Comparison of ENCODE assay signal across 14 mouse cellular contexts in the genomic region with DNA sequence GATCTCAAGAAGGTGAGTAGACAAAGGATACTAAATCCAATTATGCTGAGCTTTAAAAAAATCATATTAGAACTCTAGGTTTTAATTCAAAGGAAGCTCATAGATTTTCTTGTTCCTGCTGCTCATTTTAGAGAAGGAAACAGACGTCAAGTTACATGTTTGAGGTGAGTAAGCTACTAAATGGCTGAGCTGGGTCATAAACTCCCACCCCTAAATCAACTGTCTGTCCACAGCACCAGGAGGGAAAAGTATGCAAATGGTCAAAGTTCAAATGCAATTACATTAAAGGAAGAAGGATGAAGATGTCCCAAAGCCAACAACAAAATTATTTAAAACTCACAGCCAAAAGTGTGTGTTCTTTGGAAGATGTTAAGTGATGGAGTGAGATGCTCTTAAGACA.
"Had no signal": no experiment of that assay in that cellular context is flagged by ENCODE, and none has a peak within 500 bp of the region (broad histone marks: within the 10 kb centered on the region; RNA-seq: fewer than 3 reads in every experiment).

No protein-coding gene starts in this region.

- H3K4me2 ChIP-seq: lung, embryonic 14.5 days; midbrain, embryonic 12.5 days; neural tube, embryonic 12.5 days; stomach, embryonic 15.5 days had no signal

- H3K9me3 ChIP-seq: midbrain, embryonic 10.5 days; midbrain, embryonic 12.5 days; neural tube, embryonic 12.5 days; stomach, embryonic 15.5 days had no signal

- H3K27me3 ChIP-seq: midbrain, embryonic 12.5 days; neural tube, embryonic 12.5 days; stomach, embryonic 15.5 days had no signal

- DNase-seq: lung, adult 18-20 months; lung, embryonic 14.5 days; lung, postnatal 10 days; lung, postnatal 4 days; midbrain, embryonic 14.5 days; right cerebral cortex, postnatal 14 days; thymus, adult 2 months; thymus, postnatal 25 days; thymus, postnatal 4 days had no signal

- H3K9ac ChIP-seq: lung, embryonic 14.5 days; midbrain, embryonic 12.5 days; neural tube, embryonic 12.5 days; stomach, embryonic 15.5 days had no signal

- H3K4me3 ChIP-seq: midbrain, embryonic 10.5 days; midbrain, embryonic 12.5 days; neural tube, embryonic 12.5 days; stomach, embryonic 15.5 days had no signal

- H3K27ac ChIP-seq: midbrain, embryonic 10.5 days; midbrain, embryonic 12.5 days; neural tube, embryonic 12.5 days; stomach, embryonic 15.5 days; stomach, postnatal 0 days had no signal
